8 mouse cellular contexts compared by ENCODE assay signal in the genomic region with DNA sequence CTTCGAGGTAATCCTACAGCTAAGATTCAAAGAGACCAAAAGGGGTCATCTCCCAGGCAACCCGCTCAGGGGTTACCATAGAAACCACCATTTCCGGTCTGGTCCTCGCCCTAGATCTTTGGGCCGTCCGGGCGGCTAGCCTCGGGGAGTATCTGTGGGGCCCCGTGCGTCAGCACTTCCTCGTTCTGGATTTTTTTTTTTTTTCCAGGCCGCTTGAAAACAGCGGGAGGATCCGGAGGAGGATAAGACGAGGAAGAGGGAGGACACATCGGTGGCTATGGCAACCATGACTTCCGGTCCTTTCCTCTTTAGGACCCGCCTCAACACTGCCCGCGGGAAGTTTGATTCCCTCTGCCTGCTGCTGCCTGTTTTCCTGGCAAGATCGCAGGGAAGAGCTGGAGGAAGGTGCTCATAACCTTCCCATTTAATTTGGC. TPM values are rescaled to one million over a fixed set of nuclear protein-coding genes. Genes with fewer than 3 reads are reported as not detected.
DNase-seq lines count a peak whose midpoint lies in the region.

A gene (minus strand): TSS at position 268 of the 434 bp plus-strand sequence.

- H3K9me3 ChIP-seq in megakaryocyte, embryonic 14.5 days = peaks cover 15% of the 10 kb centered on the region

- H3K4me1 ChIP-seq in megakaryocyte, embryonic 14.5 days = peaks cover 15% of the 10 kb centered on the region

- DNase-seq in WW6 (ENCODE audit: low read depth, low spot score) = peak; percentile 75
- peak; percentile 87 to 94 for DNase-seq in cerebellum, postnatal 36 days
- DNase-seq in gastrocnemius, adult 8-10 months (ENCODE audit: low spot score in 2 of 2) = peak; percentile 81 to 83
- peak; percentile 67 for DNase-seq in hindlimb bud, embryonic 11.5 days (ENCODE audit: extremely low spot score, low read depth, low spot score)
- DNase-seq in left cerebral cortex, adult 8-10 months (ENCODE audit: low spot score in 2 of 2) = peak; percentile 85 to 88
- peak; percentile 95 for DNase-seq in right cerebral cortex, postnatal 10 days (ENCODE audit: low spot score in 2 of 2)
- peak; percentile 89 for DNase-seq in urinary bladder, postnatal 25 days (ENCODE audit: low spot score)

- H3K4me3 ChIP-seq in megakaryocyte, embryonic 14.5 days (replicated peaks) = peak within 1 kb of the TSS; percentile 90

- H3K27me3 ChIP-seq in megakaryocyte, embryonic 14.5 days (replicated peaks) = no peaks in the 10 kb centered on the region

- no peaks in the 10 kb centered on the region for H3K36me3 ChIP-seq in megakaryocyte, embryonic 14.5 days (replicated peaks; ENCODE audit: low read length)

RNA-seq across cellular contexts. Expression of the gene that starts here (rescaled TPM):
- 1 to 10 TPM; 1.7 to 3.3 (median 1.9) TPM for total RNA-seq in gastrocnemius, adult 8-10 months (2022)
- total RNA-seq in left cerebral cortex, adult 8-10 months (2022) = 10 to 100 TPM; 75.0 to 97.8 (median 88.4) TPM
- polyA plus RNA-seq in megakaryocyte, embryonic 14.5 days (2012; ENCODE audit: insufficient read depth, low replicate concordance) = 0.54 and 2.3 TPM in 2 replicates

Comparison
In these comparisons a context has a peak if more than half of its experiments do, and no peak if none do; other contexts are left out.
1. Peak in every context shown above with its lines: DNase-seq and H3K4me3 ChIP-seq.
2. RNA of the gene that starts here (total RNA-seq): 75.0 to 97.8 TPM in left cerebral cortex, adult 8-10 months; 1.7 to 3.3 TPM in gastrocnemius, adult 8-10 months; every median in the first group is over 10 times any median in the second.